Mouse (Mus musculus) left cerebral cortex, postnatal 10 days (tissue): Measurements from ENCODE around the gene Ankfn1. TPM values are rescaled to one million over a fixed set of nuclear protein-coding genes. Genes with fewer than 3 reads are reported as not detected.
A peak's percentile ranks its signal among the peaks of the same experiment; 100 is the strongest.

Experiments used
- DNase-seq, 2 experiments: peaks; one replicate each; pipeline ENCODE4 v3.0.0; 2021 to 2022; ENCODE audit warnings: low spot score in 2 of 2, mixed read lengths in 1 of 2; ENCODE audit errors: extremely low spot score in 1 of 2
- intact Hi-C: fragments of 180-260 bp; cut with DNase I; formaldehyde crosslinking; loops from one replicate; pipeline ENCODE4 v1.15.1; 2025
- total RNA-seq, 2 experiments: library from RNA; stranded (reverse); gene quantifications; 2 replicates each; pipeline ENCODE4 v1.2.3; 2021

Gene Ankfn1
- 10 to 100 TPM; 11.5 to 12.5 TPM for total RNA-seq

DNA sequence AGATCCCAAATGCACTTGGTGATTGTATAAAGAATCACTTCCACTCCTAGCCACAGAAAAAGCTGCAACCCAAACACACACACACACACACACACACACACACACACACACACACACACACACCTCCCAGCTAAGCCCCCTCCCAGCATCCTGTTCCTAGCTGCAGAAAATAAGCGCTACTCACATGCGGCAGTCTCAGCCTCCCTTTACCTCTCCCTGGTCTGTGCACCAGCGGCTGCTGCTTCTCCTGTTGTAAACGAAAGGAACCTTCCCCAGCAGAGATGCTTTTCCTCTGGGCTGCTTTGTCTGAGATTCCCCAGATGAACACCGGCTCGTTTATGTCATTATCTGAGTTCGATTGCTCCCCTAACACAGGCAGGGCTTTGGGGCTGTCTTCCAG lies at the start of gene Ankfn1:
Gene Ankfn1, minus strand, starts transcription at position 223 of the 400 bp plus-strand sequence.
- intact Hi-C loops: no loop called here

GRCm38 (mm10) chr11:89823661-89824446 lies 46.4 kb upstream of the Ankfn1 start:
- intact Hi-C loops: no loop called here
- no peak for DNase-seq

More for the DNA sequence above, at the start of gene Ankfn1:
- DNase-seq: no peak

GRCm38 (mm10) chr11:89818594-89818993 lies 41.1 kb upstream of the Ankfn1 start:
- DNase-seq: no peak
- intact Hi-C loops: no loop called here

GRCm38 (mm10) chr11:89811403-89811802 lies 34.0 kb upstream of the Ankfn1 start:
- no peak for DNase-seq
- intact Hi-C loops: no loop called here

- DNase-seq: no peak
- intact Hi-C loops: no loop called here
These were observed 30.5 kb upstream of the Ankfn1 start for GRCm38 (mm10) chr11:89807998-89808397.

DNA sequence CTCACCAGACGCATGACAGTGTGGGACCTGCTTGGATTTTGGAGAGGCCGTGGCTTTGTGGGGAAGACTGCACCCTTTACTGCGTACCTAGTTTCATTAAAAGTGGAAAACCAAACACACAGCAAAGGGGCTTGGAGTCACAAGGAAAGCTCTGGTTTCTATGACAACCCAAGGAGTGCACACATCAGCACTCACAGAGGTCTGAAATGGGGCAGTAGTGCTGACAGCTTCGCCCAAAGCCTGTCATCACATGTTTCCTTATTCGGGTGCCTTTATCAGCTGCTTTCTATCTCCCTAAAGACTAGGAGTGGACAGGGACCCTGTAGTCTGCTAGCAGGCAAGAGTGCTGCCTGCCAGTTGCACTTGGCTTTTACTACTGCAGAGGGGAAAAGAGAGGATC lies 27.4 kb upstream of the Ankfn1 start:
- no peak for DNase-seq
- intact Hi-C loops: no loop called here

DNA sequence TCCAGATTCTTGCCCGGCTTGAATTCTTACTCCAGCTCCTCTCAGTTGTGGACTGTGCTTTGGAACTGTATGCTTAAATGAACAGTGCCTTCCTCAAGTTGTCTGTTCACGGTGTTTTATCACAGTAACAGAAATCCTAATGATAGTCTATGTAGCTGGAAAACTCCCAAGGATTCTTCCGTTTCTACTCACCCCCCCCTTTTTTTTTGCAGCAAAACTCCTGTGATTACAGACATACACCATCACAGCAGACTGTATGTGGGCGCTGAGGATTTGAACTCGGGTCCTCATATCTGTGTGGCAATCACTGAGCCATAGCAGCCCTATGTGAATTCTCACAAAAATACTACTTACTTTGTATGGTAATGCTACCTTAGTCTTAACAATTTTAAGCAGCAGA lies 26.5 kb upstream of the Ankfn1 start:
- DNase-seq: no peak
- intact Hi-C loops: no loop called here

GRCm38 (mm10) chr11:89792709-89793108 lies 15.3 kb upstream of the Ankfn1 start:
- intact Hi-C loops: no loop called here

GRCm38 (mm10) chr11:89776070-89776469 lies 1.4 kb downstream of the Ankfn1 start:
- DNase-seq: no peak
- intact Hi-C loops: no loop called here

More at GRCm38 (mm10) chr11:89792709-89793108, 15.3 kb upstream of the Ankfn1 start:
- DNase-seq: no peak

DNA sequence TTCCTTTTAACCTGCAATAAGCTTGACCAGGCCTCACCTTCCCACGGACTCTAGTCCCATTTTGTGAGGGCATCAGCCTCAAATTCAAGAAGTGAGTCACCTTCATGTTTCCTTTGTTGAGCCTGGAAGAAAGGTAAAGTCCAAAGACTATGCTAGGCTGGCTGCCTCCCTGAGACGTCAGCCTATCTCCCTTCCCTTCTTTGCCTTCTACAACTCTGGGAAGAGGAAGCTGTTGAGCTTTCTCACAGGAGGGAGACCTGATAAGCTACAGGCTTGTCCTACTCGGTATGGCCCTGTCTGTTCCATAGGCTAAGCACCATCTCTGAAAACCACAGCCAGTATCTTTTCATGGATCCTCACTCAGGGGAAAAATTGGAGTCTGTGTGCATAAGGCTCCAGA lies 2.5 kb downstream of the Ankfn1 start:
- intact Hi-C loops: no loop called here
- DNase-seq: no peak

DNA sequence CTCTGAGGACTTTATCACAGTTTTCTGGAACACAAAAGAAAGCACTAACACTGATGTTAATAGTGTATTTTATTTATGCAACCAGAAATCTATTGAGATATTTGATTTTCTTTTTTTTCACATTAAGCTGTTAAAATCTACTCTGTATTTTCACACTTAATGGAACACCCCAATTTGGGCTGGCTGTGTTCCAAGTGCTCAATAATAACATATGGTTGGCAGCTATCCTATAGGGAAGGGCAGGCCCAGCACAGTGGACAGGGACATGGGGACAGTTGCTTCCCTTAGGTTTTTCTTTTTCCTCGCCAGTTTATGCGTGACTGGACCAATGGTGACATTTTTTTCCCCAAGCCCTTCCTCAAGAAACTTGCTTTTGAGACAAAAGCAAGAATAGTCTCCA lies 4.5 kb downstream of the Ankfn1 start:
- no peak for DNase-seq
- intact Hi-C loops: no loop called here

DNA sequence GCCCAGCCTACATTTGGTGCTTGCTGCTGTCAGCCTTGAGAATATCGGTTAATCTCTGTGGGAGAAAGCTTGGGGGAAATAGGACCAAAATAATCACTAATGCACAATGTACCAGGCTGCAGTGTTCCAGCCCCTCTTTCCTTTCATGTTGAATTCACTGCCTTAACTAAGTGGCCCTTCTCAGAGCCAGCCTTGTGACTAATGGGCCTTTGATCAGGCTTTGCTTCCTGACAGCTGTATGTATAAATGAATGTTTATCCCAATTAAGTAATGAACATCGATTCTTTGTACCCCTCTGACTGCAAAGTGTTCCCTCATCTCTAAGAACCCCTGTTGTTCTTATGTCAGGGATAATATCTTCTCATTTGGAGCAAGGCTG lies 11.7 kb downstream of the Ankfn1 start:
- intact Hi-C loops: no loop called here
- DNase-seq: no peak

- no peak for DNase-seq
- intact Hi-C loops: no loop called here
These were observed 12.3 kb downstream of the Ankfn1 start for GRCm38 (mm10) chr11:89765014-89765769.

GRCm38 (mm10) chr11:89733973-89734693 lies 43.3 kb downstream of the Ankfn1 start:
- no peak for DNase-seq
- intact Hi-C loops: no loop called here

GRCm38 (mm10) chr11:89733526-89733925 lies 43.9 kb downstream of the Ankfn1 start:
- no peak for DNase-seq
- intact Hi-C loops: no loop called here

DNA sequence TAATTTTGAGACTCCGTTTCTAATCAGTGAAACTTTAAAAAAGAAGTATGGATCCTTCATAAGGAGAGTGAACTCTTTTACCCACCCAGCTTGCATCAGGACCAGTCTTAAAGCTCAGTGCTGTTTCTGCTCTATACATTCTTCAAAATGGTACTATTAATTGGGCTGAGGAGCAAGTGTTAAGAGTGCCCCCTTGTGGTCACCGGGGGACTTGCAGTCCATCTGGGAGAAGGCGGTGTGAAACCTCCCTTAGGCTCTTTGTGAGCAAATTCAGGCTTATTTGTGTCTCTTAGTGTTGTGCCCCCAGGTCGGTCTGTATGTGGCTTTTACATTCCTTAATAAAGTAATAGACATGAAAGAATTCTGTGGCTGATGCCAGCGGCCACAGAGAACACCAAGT lies 56.6 kb downstream of the Ankfn1 start:
- intact Hi-C loops: loop anchor here (10.0 kb wide), 3 partner anchors 176 to 616 kb away; no protein-coding TSS in a partner anchor
- peak; percentile 59 for DNase-seq

GRCm38 (mm10) chr11:89718491-89718982 lies 58.9 kb downstream of the Ankfn1 start:
- no peak for DNase-seq
- intact Hi-C loops: no loop called here

GRCm38 (mm10) chr11:89716351-89716750 lies 61.1 kb downstream of the Ankfn1 start:
- no peak for DNase-seq
- intact Hi-C loops: no loop called here

GRCm38 (mm10) chr11:89708526-89708925 lies 68.9 kb downstream of the Ankfn1 start:
- intact Hi-C loops: no loop called here
- DNase-seq: no peak
